Mouse (Mus musculus) G1E (cell line): Measurements from ENCODE around the gene Hic1.

Experiments
- CTCF ChIP-seq: IDR thresholded peaks from 2 replicates; pipeline ENCODE4 v1.5.1; 2012; ENCODE audit warnings: low read depth, low read length, inconsistent platforms, mixed read lengths
- GATA1 ChIP-seq: IDR thresholded peaks from 2 replicates; pipeline ENCODE4 v1.6.1; 2012; ENCODE audit warnings: borderline replicate concordance, low read length, inconsistent platforms, mixed read lengths
- POLR2AphosphoS5 ChIP-seq: IDR thresholded peaks from 2 replicates; pipeline ENCODE4 v1.6.1; 2012; ENCODE audit warnings: low read depth, low read length, inconsistent platforms; ENCODE audit not compliant: insufficient replicate concordance
- TAL1 ChIP-seq: conservative IDR thresholded peaks from 2 replicates; pipeline ENCODE4 v1.6.1; 2012; ENCODE audit warnings: low read depth, low read length, inconsistent platforms, mixed read lengths

DNA sequence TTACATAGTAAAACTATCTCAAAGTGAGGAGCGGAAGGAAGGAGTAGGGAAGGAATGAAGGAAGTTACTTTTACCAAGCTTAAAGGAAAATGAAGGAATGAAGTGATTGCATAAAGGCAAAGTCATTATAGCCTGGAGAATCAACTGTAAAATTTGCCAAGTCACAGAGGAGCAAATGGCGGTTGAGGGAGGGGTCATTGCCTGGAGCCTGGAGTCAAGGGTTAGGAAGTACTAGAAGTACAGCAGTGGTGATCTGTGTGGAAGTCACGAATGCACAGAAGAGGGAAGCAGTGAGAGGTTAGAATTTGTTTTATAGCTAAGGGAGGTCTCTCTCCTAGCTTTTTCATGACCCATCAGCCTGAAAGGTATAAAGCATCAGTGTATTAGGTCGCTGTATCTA lies 38.0 kb downstream of the Hic1 start:
- TF ChIP-seq CTCF (no peak), POLR2AphosphoS5 (no peak), GATA1 (no peak), TAL1 (no peak)
